Mouse (Mus musculus) neural tube, embryonic 14.5 days (tissue): ENCODE measurements around the gene Fam19a3. TPM values are rescaled to one million over a fixed set of nuclear protein-coding genes. Genes with fewer than 3 reads are reported as not detected.

Source experiments
- ATAC-seq: fragments of 200-750 bp; cut with Nextera tagmentation; 2 replicates; pipeline ENCODE4 v1.8.0; 2017; ENCODE audit warnings: low read depth, mild to moderate bottlenecking, moderate TSS enrichment, moderate library complexity
- H3K27ac ChIP-seq: fragments of 300-500 bp; sonication (generic); 2 replicates; pipeline ENCODE4 v1.5.1; 2014; ENCODE audit warnings: low read depth, mild to moderate bottlenecking, control low read depth, low read length, moderate library complexity, mixed read lengths
- H3K27me3 ChIP-seq: fragments of 300-500 bp; sonication (generic); 2 replicates; pipeline ENCODE4 v1.6.1; 2014; ENCODE audit warnings: low read length; ENCODE audit not compliant: control insufficient read depth, insufficient read depth
- H3K36me3 ChIP-seq: fragments of 300-500 bp; sonication (generic); 2 replicates; pipeline ENCODE4 v1.6.1; 2014; ENCODE audit warnings: low read length, mixed read lengths; ENCODE audit not compliant: control insufficient read depth, insufficient read depth
- H3K4me1 ChIP-seq: fragments of 300-500 bp; sonication (generic); 2 replicates; pipeline ENCODE4 v1.6.1; 2014; ENCODE audit warnings: low read length; ENCODE audit not compliant: control insufficient read depth, insufficient read depth
- H3K4me2 ChIP-seq: fragments of 300-500 bp; sonication (generic); 2 replicates; pipeline ENCODE4 v1.6.1; 2014; ENCODE audit warnings: mild to moderate bottlenecking, low read depth, low read length, control low read depth
- H3K4me3 ChIP-seq: fragments of 300-500 bp; sonication (generic); 2 replicates; pipeline ENCODE4 v1.5.1; 2014; ENCODE audit warnings: low read depth, low read length, control low read depth, mixed read lengths
- H3K9ac ChIP-seq: fragments of 300-500 bp; sonication (generic); replicated peaks from 2 replicates; pipeline ENCODE4 v1.6.1; 2014; ENCODE audit warnings: low read depth, mild to moderate bottlenecking, control low read depth, low read length, mixed read lengths
- H3K9me3 ChIP-seq: fragments of 300-500 bp; sonication (generic); 2 replicates; pipeline ENCODE4 v1.6.1; 2016; ENCODE audit warnings: low read length; ENCODE audit not compliant: control insufficient read depth
- WGBS: fragments of 180-500 bp; shearing (Covaris S2); extraction: QIAGEN DNeasy Blood & Tissue Kit; methylation state at CpG from one replicate; pipeline ENCODE4 v1.1.7; 2014; 5-methylcytosine and 5-hydroxymethylcytosine counted together
- polyA plus RNA-seq: library from polyadenylated mRNA; unstranded; fragments of >200 nt; fragmentation: Nextera tagmentation; extraction: Ambion mirVana; gene quantifications from 2 replicates; pipeline ENCODE4 v1.2.1, GENCODE M21; 2014

Gene Fam19a3
- polyA plus RNA-seq, 1 experiment from 2014 or later: not detected

GRCm38 (mm10) chr3:104789312-104789605 is 7.6 kb upstream of the Fam19a3 start:
- peak overlapping the region; percentile 34; the same call in 1 of the 2 replicates for H3K27ac ChIP-seq
- H3K27me3 ChIP-seq: peaks cover 3% of the 10 kb centered on the region; the same call in 1 of the 2 replicates
- peaks cover 10% of the 10 kb centered on the region; the same call in 1 of the 2 replicates for H3K4me1 ChIP-seq
- H3K4me3 ChIP-seq: peak overlapping the region; percentile 48
- H3K4me2 ChIP-seq: peak overlapping the region; percentile 94
- ATAC-seq: peak; percentile 26
- H3K36me3 ChIP-seq: no peaks in the 10 kb centered on the region
- H3K9ac ChIP-seq: peak overlapping the region; percentile 52
- H3K9me3 ChIP-seq: no peaks in the 10 kb centered on the region
- WGBS: 3% methylated on average over 10 of the region's 10 CpGs

DNA sequence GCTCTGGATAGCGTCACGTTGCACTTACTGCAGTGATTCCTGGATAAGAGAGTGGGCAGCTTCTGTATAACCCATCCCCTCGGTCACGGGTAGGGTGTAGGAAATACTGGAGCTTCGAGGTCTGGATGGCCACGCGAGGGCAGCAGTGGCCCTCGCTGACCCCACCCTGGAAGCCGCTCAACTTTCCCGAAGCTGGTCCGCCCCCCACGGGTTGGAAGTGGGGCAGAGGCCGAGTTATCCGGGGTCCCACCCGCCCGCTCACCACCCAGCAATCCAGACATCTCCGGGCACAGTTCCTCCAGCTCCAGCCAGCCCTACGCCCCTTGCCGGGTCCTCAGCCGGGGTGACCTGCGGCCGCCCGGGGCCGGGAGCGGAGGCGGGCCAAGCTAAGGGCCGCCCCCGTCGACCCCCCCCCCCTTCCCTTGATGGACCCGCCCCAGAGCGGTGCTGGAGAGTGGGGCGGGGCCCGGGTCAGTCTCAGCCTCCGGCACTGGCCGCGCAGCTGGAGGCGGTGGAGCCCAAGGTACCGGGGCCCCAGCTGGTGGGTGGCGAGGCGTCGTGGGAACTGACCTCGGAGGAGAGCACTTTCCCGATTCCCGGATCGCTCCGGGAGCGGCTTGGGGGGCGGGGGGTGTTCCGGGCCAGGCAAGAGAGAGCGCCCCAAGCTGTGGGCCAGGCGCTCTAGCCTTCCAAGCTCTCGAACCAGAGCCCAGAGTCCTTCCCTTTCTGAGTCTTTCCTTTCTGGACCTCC is 7.1 kb upstream of the Fam19a3 start:
- no peaks in the 10 kb centered on the region for H3K9me3 ChIP-seq
- no peaks in the 10 kb centered on the region for H3K36me3 ChIP-seq
- WGBS: 0% methylated on average over 41 of the region's 52 CpGs
- peak overlapping the region; percentile 48 for H3K4me3 ChIP-seq
- peaks cover 5% of the 10 kb centered on the region; the same call in 1 of the 2 replicates for H3K4me1 ChIP-seq
- peak overlapping the region; percentile 52 for H3K9ac ChIP-seq
- H3K27me3 ChIP-seq: peaks cover 4% of the 10 kb centered on the region
- H3K4me2 ChIP-seq: peak overlapping the region; percentile 94
- peak; percentile 77 for ATAC-seq
- H3K27ac ChIP-seq: peak overlapping the region; percentile 48

DNA sequence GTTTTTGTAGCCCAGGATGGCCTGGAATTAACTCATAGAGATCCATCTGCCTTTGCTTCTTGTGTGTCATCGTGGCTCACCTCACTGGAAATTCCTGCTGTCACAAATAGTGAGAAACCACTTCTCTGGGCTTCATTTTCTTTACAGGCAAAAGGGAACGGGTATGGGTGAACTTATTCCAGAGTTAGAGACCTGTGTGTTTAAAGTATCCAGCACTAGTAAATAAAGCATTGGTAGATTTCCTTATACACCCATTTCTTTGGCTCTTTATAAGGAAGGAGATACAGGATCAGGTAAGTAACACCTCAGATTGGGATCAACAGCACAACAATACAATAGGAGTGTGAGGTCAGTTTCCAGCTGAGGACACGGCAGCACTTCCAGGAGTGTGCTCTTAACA is 6.4 kb upstream of the Fam19a3 start, which contains the start of gene Rhoc:
Gene Rhoc (plus strand): TSS at position 301 of the 400 bp plus-strand sequence.
- ATAC-seq: no peak
- H3K27ac ChIP-seq: peak within 1 kb of the TSS; percentile 48
- H3K27me3 ChIP-seq: peaks cover 11% of the 10 kb centered on the region

GRCm38 (mm10) chr3:104785284-104785683 is 3.6 kb upstream of the Fam19a3 start:
- 89% methylated on average over 6 of the region's 6 CpGs for WGBS
- no peak for ATAC-seq
- Histone ChIP-seq H3K27ac (no peak overlapping the region), H3K4me1 (peaks cover 19% of the 10 kb centered on the region; the same call in 1 of the 2 replicates), H3K4me2 (no peak overlapping the region), H3K9ac (no peak overlapping the region), H3K27me3 (peaks cover 32% of the 10 kb centered on the region), H3K4me3 (no peak overlapping the region), H3K36me3 (no peaks in the 10 kb centered on the region), H3K9me3 (no peaks in the 10 kb centered on the region)

More for the DNA sequence above, 6.4 kb upstream of the Fam19a3 start, which contains the start of gene Rhoc:
- Histone ChIP-seq H3K9ac (peak within 1 kb of the TSS; percentile 52), H3K9me3 (no peaks in the 10 kb centered on the region), H3K4me3 (peak within 1 kb of the TSS; percentile 48), H3K36me3 (no peaks in the 10 kb centered on the region), H3K4me1 (0 out of 2 replicates have a peak, but pooled peaks cover 5% of the 10 kb centered on the region), H3K4me2 (peak within 1 kb of the TSS; percentile 94)
- WGBS: 31% methylated on average over 3 of the region's 3 CpGs

DNA sequence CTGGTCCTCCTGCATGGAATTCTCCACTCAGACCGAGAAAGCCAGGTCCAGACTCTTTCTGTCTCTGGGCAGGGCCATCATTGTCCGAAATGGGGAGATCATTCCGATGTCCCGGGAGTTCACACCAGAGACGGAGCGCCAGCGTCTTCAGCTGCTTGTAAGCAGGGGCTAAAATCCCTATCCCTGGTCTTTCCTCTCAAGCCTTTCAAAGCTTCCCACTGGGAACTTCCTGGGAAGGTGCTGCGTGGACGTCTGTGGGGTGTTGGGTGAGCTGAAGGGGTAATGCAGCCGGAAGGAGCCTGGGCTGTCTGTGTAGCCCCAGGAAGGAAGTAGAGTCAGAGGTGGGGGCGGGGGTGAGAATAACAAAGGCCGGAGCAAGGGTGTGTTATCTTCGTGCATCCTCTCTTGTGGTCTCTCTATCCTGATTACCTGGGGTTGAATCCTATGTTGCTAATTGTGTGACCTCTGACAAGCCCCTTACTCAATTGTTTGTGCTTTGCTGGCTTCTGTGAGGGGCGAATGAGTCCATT is 2.4 kb upstream of the Fam19a3 start:
- Histone ChIP-seq H3K4me2 (no peak overlapping the region), H3K27me3 (peaks cover 40% of the 10 kb centered on the region), H3K4me3 (no peak overlapping the region), H3K4me1 (peaks cover 19% of the 10 kb centered on the region; the same call in 1 of the 2 replicates), H3K36me3 (no peaks in the 10 kb centered on the region), H3K27ac (no peak overlapping the region), H3K9me3 (no peaks in the 10 kb centered on the region), H3K9ac (no peak overlapping the region)
- no peak for ATAC-seq
- WGBS: 35% methylated on average over 14 of the region's 14 CpGs

DNA sequence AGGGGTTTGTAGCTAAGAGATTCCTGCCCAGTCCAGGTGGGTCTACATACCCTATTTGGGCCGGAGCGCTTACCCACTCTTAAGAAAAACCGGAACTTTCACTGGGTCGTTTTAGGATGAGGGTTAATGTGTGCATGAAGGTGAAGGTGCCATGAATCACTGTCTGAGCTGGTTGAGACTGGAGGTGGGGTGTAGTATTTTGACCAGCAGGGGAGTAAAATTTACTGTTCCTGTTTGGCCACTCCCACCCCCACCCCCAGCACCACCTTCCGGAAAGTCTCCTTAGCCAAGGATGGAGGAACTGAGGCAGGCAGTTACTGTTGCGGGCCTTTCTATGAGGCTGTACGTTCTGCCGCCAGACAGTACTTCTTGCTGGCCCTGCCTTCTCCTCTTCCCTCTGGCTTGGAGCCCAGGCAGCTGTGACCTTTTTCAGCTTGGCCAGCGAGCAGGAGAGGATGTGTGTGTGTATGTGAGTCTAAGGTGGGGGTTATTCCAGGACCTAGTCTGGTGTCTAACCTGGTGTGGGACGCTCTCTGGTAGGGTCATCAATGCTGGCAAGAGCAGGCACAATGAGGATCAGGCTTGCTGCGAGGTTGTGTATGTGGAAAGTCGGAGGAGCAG is 531 bp upstream of the Fam19a3 start:
- peaks cover 14% of the 10 kb centered on the region; the same call in 1 of the 2 replicates for H3K4me1 ChIP-seq

GRCm38 (mm10) chr3:104780561-104781420 is 849 bp downstream of the Fam19a3 start, which contains the start of gene Ppm1j:
Ppm1j (plus strand) TSS chr3:104781056.
- H3K27me3 ChIP-seq: peaks cover 50% of the 10 kb centered on the region
- H3K4me1 ChIP-seq: peaks cover 14% of the 10 kb centered on the region; the same call in 1 of the 2 replicates
- H3K4me2 ChIP-seq: peak within 1 kb of the TSS; percentile 74
- no peaks in the 10 kb centered on the region for H3K9me3 ChIP-seq
- peak within 1 kb of the TSS; percentile 32 for H3K9ac ChIP-seq
- ATAC-seq: peak; percentile 48; the same call in 1 of the 2 replicates
- peak within 1 kb of the TSS; percentile 36 for H3K4me3 ChIP-seq
- H3K27ac ChIP-seq: no peak within 1 kb of the TSS
- WGBS: under 1% methylated on average over 50 of the region's 56 CpGs
- no peaks in the 10 kb centered on the region for H3K36me3 ChIP-seq

More for the DNA sequence above, 531 bp upstream of the Fam19a3 start:
- H3K4me3 ChIP-seq: no peak overlapping the region
- peak overlapping the region; percentile 74; the same call in 1 of the 2 replicates for H3K4me2 ChIP-seq
- no peaks in the 10 kb centered on the region for H3K9me3 ChIP-seq
- H3K36me3 ChIP-seq: no peaks in the 10 kb centered on the region
- no peak for ATAC-seq
- peaks cover 42% of the 10 kb centered on the region for H3K27me3 ChIP-seq
- 13% methylated on average over 12 of the region's 12 CpGs for WGBS
- no peak overlapping the region for H3K27ac ChIP-seq
- H3K9ac ChIP-seq: no peak overlapping the region

DNA sequence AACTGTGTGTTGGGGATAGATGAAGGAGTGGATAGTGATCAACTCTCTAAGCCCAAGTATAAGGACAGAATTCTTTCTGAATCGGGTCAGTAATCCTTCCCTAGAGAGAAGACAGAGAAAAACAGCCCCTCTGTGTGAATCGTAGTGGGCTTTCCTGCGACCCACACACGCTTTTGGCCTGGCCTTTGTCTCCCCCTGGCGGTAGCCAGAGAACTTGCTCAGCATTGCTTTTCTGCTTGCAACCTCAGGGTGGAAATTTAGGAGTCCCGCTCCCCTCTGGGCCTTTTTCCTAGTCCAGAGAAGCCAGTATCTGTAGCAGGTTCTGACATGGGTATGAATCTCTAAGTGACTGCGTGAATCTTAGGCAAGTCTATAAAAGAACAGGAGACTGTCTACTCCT is 1.7 kb downstream of the Fam19a3 start:
- H3K4me3 ChIP-seq: no peak overlapping the region
- no peaks in the 10 kb centered on the region for H3K9me3 ChIP-seq
- no peak overlapping the region for H3K27ac ChIP-seq
- no peak overlapping the region for H3K4me2 ChIP-seq
- H3K9ac ChIP-seq: no peak overlapping the region
- ATAC-seq: no peak
- peaks cover 14% of the 10 kb centered on the region; the same call in 1 of the 2 replicates for H3K4me1 ChIP-seq
- WGBS: 2% methylated on average over 7 of the region's 7 CpGs
- H3K36me3 ChIP-seq: no peaks in the 10 kb centered on the region
- H3K27me3 ChIP-seq: peaks cover 50% of the 10 kb centered on the region
